Mouse (Mus musculus) cerebellum, postnatal 4 days (tissue): ENCODE data around the gene 4931423N10Rik.
"Not testable (repeated sequence)": the region's sequence is repeated elsewhere in the genome, so short reads cannot be mapped to it uniquely, and the experiment has no call there.

Source experiments
- DNase-seq, 2 experiments: peaks; one replicate each; pipeline ENCODE4 v3.0.0; 2022; ENCODE audit warnings: low spot score in 2 of 2, mixed read lengths in 1 of 2

Gene 4931423N10Rik

DNA sequence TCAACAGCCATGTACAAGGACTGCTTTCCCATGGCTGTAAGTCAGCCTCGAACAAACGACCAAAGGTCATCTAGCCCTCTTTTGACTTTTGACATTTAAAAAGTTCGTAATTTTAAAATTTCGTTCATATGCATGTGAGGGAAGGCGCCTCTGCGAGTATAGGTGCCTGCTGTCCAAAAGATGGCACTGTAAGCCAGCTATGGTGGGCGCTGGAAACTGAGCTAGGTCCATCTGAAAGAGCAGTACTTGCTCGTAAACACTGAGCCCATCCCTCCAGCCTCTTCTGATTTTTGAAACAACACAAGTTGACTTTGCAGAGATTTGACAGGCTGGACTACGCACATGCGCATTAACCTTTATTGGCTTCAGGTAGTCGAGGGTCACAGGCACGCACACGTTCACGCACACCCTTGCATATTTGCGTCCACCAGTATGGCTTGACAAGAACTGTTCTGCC is at the start of gene 4931423N10Rik:
Gene 4931423N10Rik (plus strand): TSS at position 407 of the 457 bp plus-strand sequence.
- DNase-seq = no peak

DNA sequence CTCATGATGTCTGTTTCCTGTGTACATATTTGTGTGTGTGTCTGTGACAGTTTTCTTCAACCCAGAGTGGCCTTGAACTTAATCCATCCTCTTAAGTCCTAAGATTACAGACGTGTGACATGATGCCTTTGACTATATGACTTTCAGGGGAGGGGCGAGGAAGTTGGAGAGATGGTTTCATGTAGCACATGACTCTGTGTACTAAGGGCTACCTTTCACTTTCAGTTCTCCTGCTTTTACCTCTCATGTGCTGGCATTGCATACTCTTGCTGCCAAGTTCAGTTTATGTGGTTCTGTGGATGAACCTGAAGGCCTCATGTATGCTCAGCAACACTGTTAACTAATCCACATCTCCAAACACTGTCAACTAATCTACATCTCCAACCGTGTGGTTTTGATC is 35.0 kb upstream of the 4931423N10Rik start:
- DNase-seq = no peak

DNA sequence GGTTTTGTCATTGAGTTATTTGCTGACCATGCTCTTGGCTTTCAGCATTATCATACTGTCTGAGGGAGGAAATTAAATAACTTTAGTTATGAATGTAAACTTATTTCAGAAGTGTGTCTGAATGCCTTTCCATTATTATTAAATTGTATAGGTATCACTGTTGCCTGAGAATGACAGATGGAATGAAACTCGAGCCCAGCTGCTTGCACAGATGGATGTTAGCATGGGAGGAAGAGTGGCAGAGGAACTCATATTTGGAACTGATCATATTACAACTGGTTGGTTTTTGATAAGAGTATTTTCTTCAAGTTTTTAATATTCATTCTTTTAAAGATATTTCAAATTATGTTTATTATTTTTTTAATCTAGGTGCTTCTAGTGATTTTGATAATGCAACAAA is 12.9 kb upstream of the 4931423N10Rik start:
- DNase-seq = no peak

DNA sequence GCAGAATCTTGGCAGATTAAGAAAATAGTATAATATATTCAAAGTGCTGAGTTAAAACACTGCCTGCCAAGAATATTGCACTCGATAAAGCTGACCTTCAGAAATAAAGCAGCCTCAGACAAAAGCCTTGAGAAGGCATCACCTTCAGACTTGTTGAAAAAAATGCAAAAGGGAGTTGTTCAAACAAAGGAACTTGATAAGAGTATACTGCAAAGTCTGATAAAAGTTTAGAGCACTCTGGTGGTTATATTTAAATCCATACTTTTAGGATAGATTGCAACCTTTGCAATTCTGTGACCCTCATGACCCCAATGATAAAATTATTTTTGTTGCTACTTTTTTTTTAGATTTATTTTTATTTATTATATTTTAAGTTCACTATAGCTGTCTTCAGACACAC is 6.2 kb upstream of the 4931423N10Rik start:
- no peak for DNase-seq

DNA sequence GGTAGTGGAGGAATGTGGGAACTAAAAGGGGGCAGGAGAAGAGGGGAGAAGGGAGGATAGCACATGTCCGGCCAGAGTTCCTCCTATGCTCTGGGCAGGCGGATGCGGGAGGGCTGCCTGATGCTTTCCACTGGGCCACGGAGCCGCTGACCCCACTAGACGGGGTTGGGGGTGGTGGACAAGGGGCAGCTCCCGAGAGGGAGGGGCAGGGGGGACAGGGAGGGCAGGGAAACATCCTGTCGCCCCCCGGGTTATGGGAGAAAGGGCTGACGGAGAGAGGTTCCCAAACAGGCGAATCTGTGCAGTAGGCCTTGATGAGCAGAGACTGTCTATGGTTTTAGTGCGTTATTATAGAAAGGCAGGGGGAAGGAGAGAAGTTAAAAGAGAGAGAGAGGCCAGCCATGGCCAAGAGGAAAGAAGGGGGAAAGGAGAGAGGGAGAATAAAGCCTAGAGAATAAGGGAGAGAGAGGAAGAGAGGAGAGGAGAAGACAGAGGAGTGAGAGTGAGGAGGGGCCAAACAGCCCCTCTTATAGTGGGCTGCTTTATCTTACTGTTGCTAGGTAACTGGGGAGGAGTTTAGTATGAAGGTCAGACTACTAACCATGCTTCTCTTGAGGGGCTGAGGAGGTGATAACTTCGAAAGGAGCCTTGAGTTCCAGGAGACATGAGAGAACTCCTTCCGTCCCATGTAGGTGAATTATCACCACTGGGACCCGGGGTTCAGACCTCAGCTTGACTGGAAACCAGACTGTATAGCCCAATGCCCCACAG is 4.2 kb upstream of the 4931423N10Rik start:
- DNase-seq = no peak

DNA sequence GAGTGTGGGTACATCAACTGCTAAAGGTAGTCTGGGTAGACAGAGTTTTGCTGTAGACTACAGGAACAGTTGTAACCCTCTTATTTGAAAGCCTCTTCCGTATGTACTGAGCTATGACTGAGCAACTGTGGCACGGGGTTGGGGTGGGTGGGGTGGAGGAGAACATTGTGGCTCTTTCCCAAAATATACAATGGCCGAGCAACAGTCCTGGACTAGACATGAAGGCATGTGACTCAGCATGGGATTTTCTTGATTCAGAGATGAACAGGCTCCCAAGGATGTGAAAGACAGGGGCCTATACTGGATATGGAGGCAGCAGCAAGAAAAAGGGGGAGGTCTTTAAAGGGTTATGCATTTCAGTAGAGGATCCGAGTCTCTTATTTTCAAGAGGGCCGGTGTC is 6.4 kb downstream of the 4931423N10Rik start:
- no peak for DNase-seq

DNA sequence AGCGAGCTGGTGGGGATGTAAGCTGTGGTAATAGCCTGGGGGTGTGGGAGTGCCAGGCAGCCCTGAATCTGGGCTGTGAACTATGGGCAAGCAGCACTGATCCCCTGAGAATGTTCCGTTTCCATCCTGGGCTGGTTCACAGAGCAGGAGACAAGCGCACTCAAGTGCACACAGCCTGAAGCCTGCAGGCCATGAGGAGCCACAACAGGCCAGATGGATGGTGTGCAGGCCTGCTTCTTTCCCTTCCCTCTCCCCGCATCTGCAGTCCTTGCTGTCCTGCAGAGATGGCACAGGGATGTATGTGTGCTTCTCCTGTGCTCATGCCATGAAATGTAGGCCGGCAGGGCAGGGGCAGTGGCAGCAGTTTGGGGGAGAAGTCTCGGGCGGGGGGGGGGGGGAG is 17.9 kb downstream of the 4931423N10Rik start:
- no peak for DNase-seq

DNA sequence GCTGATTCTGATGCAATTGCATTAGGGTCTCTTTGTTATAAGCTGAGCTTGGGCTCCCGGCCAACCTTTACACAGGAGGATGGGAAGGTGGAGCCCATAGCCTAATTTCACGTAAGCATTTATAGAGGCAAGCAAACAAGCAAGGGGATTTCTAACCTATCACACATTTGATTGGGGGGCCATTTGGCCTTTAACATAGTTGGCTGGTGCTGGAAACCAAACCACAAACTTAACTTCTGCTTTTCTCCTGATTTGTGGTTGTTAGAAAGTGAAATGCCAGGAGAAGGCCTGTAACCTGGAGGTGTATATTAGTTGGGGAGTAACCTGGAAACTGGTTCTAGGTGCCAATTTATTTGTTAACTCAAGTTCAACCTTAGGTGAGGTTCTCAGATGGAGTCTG is 21.2 kb downstream of the 4931423N10Rik start:
- no peak for DNase-seq

DNA sequence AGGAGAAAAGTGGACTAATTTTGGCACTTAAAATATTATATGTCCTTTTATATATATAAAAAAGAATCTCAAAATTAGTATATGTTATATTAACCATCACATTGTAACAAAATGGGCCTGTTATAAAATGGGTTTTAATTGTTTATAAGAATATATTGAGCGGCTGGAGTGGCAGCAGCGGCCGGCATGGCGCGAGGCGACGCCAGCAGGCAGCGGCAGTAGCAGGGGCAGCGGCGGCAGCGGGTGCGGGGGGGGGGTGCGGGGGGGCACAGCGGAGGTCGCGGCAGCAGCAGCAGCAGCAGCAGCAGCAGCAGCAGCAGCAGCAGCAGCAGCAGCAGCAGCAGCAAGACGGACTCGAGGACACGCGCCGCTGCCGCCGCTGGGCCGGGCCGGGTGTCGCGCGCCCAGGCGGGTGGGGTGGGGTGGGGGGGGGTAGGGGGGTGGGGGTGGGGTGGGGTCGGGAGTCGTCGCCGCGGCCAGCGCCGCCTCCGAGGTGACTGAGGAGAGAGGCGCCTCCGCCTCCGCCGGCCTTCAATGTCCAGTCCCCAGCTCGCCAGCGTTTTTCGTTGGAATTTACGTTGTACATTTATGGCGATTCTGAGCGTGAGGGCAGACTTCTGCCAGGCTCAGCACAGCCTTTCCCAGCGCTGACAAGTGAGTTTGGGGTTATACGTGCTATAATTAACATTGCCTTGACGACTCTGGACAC is 26.9 kb downstream of the 4931423N10Rik start:
- peak in 1 of 2 experiments; percentile 4 for DNase-seq

DNA sequence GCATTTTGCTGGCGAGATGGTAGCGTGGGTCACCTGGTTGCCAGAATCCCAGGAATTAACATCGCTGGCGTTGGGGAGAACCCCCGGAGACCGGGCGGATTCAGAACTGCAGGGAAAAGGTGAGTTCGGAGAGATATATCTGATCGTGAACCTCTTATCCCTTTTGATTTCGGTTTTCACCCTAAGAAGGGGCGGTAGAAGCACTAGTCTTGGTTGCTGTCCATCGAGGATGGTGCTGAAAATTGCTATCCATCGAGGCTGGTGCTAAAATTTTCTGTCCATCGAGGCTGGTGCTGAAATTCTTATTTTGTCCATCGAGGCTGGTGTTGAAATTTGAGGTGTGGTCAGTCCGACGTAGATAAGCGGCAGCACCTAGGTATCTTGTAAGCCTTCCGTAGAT is 83.7 kb downstream of the 4931423N10Rik start:
- not testable (repeated sequence) for DNase-seq

DNA sequence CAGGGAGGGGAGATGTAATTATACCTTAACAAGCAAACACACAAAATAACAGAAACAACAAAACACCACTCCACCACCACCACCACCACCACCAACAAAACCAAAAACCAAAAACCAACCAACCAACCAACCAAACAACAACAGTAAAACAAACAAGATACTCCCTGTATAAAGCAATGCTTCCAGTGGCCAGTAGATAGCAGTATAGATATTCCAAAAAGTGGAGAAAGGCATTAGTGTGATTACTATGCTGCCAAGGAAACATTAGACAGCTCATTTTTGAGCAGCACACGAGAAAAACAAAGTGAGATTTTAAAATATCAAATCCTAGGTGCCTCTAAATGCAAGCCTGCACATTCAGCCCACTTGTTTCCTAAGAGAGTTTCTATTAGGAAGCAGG is 107.6 kb downstream of the 4931423N10Rik start:
- no peak for DNase-seq
